Mouse (Mus musculus) erythroblast, embryonic 14.5 days (primary cell): Measurements from ENCODE around the gene Pm20d2. TPM values are rescaled to one million over a fixed set of nuclear protein-coding genes. Genes with fewer than 3 reads are reported as not detected.

Source experiments
- H3K27me3 ChIP-seq: 2 replicates; pipeline ENCODE4 v1.6.1; 2012; ENCODE audit warnings: inconsistent platforms; ENCODE audit not compliant: control insufficient read depth
- H3K36me3 ChIP-seq: 2 replicates; pipeline ENCODE4 v1.6.1; 2012; ENCODE audit warnings: mild to moderate bottlenecking, inconsistent platforms; ENCODE audit not compliant: control insufficient read depth
- H3K4me1 ChIP-seq: 2 replicates; pipeline ENCODE4 v1.6.1; 2012; ENCODE audit warnings: inconsistent platforms; ENCODE audit not compliant: control insufficient read depth
- H3K4me3 ChIP-seq: replicated peaks from 2 replicates; pipeline ENCODE3; 2012; ENCODE audit warnings: moderate library complexity, mild to moderate bottlenecking, inconsistent platforms
- H3K9me3 ChIP-seq: 2 replicates; pipeline ENCODE4 v1.6.1; 2012; ENCODE audit warnings: low read length, inconsistent platforms, mixed read lengths; ENCODE audit not compliant: control insufficient read depth
- GATA1 ChIP-seq: IDR thresholded peaks from 2 replicates; pipeline ENCODE4 v1.6.1; 2012; ENCODE audit warnings: low read length, inconsistent platforms, mixed read lengths
- TAL1 ChIP-seq: IDR thresholded peaks from 3 replicates; pipeline ENCODE4 v1.6.1; 2012; ENCODE audit warnings: low read length, inconsistent platforms, mixed read lengths
- polyA plus RNA-seq: library from polyadenylated mRNA; stranded (reverse); fragments of >175 nt; gene quantifications from 2 replicates; pipeline ENCODE4 v1.2.3, GENCODE M21; 2012

The Pm20d2 gene
- polyA plus RNA-seq, 1 experiment, result not detected

DNA sequence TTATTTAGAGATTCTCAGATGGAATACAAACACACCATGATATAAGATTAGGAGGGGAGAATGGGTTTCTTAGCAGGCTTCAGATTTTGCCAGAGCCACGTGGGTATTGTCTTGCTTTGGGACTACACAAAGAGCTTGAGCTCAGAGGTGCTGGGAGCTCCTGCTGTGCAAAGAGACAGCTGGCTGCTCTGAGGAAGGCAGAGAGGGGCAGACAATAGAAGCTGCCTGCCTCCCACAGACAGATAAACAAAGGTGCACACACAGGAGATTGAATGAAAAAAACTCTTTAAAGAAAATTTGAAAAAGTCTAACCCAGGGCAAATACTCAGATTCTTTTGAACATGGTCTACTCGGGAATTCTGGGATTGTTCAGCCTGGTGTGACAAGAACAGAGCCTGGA, 8.6 kb upstream of the Pm20d2 start:
- H3K4me1 ChIP-seq, result no peaks in the 10 kb centered on the region
- H3K27me3 ChIP-seq, result no peaks in the 10 kb centered on the region
- no peak for TF ChIP-seq GATA1
- no peaks in the 10 kb centered on the region for H3K9me3 ChIP-seq
- no peak overlapping the region for H3K4me3 ChIP-seq
- H3K36me3 ChIP-seq, result no peaks in the 10 kb centered on the region

DNA sequence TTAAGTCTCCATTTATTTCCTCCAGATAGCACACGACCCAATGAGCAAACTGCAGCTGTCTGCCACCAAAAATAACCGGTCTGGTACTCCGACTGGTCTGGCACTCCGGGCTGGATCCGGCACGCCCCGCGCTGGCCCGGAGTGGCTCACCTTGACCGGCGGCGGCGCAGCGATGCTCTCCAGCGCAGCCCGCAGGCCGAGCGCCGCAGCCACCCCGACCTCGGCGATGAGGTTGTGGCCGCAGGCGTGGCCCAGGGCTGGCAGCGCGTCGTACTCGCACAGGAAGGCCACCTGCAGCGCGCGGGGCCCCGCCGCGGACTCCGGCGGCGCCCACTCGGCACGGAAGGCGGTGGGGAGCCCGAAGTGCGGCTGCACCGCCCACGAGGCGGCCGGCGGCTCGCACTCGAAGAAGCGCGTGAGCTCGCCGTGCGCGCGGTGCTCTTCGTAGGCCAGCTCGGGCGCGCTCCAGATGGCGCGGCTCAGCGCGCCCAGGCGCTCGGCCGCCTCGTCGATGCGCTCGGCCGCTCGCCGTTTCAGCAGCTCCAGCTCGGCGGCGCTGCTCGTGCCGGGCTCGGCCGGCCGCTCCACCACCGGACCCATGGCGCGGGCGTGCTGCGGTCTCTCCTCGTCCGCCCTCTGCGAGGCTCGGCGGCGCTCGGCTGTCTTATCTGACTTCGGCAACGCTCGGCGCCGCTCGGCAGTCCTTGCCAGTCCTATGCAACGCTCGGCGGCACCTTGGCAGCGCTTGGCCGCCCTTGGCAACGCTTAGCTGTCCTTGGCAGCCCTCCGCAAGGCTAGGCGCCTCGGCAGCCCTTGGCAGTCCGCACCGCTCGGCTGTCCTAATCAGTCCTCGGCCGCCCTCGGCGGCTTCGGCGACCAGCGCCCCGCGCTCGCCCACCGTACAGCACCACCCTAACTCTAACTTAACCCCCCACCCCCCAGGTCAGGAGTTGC, 479 bp downstream of the Pm20d2 start:
- Histone ChIP-seq H3K9me3 (no peaks in the 10 kb centered on the region; the same call in 1 of the 2 replicates), H3K4me3 (peak overlapping the region; percentile 49), H3K4me1 (peaks cover 5% of the 10 kb centered on the region), H3K27me3 (peaks cover 44% of the 10 kb centered on the region), H3K36me3 (no peaks in the 10 kb centered on the region)
- TF ChIP-seq TAL1, result no peak
- TF ChIP-seq GATA1, result no peak

DNA sequence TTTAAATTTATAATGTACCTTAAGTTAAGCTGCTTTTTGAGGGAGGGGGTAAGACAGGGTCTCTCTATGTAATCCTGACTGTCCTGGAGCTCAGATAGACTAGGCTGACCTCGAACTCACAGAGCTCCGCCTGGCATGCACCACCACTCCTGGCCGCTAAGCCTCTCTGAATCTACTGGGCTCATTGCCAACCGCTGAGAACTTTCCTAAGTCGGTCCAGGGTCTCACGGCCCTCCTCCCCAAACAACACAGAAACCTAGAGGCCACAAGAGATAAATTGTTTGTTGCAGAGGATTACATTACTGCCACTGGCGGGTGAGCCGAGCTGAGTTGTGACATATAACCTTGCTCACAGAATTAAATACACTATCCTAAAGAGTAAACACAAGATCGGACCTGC, 1.4 kb downstream of the Pm20d2 start:
- Histone ChIP-seq H3K4me1 (peaks cover 5% of the 10 kb centered on the region), H3K9me3 (no peaks in the 10 kb centered on the region; the same call in 1 of the 2 replicates), H3K27me3 (peaks cover 44% of the 10 kb centered on the region), H3K36me3 (no peaks in the 10 kb centered on the region), H3K4me3 (no peak overlapping the region)
- no peak for TF ChIP-seq GATA1
- TF ChIP-seq TAL1, result no peak

DNA sequence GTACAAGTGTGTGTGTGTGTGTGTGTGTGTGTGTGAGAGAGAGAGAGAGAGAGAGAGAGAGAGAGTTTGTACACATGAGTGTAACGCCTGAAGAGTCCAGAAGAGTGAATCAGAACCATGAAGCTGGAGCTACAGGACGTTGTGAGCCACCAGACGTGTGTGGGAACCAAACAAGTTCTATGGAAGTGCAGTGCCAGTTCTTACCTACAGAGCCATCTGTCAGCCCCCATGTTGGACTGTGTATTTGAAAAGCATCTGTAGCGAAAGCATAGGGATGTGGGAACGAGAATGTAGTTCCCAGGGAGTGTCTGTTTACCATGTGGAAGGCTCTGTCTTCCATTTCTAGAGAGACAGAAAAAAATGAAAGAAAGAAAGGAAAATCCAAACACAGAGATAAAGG, 6.1 kb downstream of the Pm20d2 start:
- Histone ChIP-seq H3K4me1 (no peaks in the 10 kb centered on the region), H3K36me3 (no peaks in the 10 kb centered on the region), H3K27me3 (peaks cover 16% of the 10 kb centered on the region), H3K4me3 (no peak overlapping the region), H3K9me3 (no peaks in the 10 kb centered on the region)
- no peak for TF ChIP-seq TAL1

DNA sequence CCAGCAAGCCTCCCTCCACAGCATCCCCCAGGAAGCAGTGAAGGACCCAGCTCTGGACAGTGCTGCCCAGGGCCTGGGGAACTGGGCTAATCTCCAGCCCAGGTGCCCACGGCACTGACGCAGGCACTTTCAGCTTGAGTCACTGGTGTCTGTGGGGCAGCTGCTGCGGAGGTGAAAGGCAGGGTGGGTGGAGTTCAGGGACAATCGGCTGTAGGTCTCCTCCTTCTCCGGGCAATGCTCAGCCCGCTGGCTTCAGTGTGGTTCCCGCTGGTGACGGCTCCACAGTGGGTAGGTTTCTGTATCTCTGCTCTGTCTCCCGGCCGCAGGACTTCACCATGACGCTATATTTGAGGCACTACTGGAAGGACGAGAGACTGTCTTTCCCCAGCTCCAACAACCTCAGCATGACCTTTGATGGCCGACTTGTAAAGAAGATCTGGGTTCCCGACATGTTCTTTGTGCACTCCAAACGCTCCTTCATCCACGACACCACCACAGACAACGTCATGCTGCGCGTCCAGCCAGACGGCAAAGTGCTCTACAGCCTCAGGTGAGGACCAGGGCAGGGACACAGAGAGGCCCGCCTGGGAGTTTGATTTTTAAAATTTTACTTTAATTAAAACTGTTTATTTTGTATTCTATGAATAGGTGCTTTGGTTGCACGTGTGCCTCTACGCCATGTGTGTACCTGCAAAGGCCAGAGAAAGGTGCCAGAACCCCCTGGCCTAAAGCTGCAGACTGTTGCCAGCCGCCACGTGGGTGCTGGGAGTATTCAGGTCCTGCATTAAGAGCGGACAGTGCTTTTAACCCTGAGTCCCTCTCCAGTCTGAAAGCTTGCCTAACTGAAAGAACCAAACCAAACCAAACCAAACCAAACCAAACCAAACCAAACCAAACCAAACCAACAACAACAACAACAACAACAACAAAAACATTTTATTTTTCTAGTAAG, 37.2 kb downstream of the Pm20d2 start:
- H3K4me3 ChIP-seq, result no peak overlapping the region
- peaks cover under 1% of the 10 kb centered on the region; the same call in 1 of the 2 replicates for H3K27me3 ChIP-seq
- H3K9me3 ChIP-seq, result no peaks in the 10 kb centered on the region
- TF ChIP-seq TAL1 (no peak), GATA1 (no peak)
- no peaks in the 10 kb centered on the region for H3K4me1 ChIP-seq
- H3K36me3 ChIP-seq, result no peaks in the 10 kb centered on the region

DNA sequence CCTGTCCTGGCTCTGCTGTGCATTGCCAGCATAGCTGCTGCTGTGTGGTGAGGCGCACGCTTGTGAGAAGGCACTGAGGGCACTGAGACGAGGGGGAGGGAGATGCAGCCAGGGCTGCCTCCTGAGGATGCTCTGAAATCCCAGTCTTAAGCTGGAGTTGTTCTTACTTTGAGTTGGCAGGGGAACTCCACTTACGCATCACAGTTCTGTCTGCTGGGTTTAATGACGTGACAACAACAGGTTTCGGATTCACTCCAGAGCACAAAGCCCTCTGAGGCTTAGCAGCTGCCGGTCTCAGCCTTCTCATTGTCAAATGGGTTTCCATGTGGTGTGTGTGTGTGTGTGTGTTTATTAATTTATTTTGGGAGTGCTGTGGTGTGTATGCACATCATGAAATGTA, 40.4 kb downstream of the Pm20d2 start:
- no peak for TF ChIP-seq GATA1
- no peak for TF ChIP-seq TAL1
- no peak overlapping the region for H3K4me3 ChIP-seq
- H3K27me3 ChIP-seq, result peaks cover 10% of the 10 kb centered on the region
- no peaks in the 10 kb centered on the region for H3K9me3 ChIP-seq
- no peaks in the 10 kb centered on the region for H3K4me1 ChIP-seq
- no peaks in the 10 kb centered on the region for H3K36me3 ChIP-seq

DNA sequence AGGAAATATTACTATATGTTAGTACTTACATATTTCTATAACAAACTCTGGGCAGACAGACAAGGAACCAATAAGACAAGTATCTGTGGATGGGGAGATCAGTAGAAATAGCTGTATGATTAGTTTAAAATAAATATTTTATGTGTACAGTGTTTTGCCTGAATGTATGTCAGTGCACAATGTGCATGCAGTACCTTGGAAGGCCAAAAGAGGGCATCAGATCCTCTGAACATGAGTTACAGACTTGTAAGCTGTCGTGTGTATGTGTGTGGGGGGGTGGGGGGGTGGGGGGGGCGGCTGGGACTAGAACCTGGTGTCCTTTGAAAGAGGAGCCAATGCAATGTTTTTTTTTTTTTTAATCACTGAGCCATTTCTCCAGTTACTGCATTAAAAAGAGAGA, 41.7 kb downstream of the Pm20d2 start:
- no peak overlapping the region for H3K4me3 ChIP-seq
- H3K9me3 ChIP-seq, result no peaks in the 10 kb centered on the region
- H3K36me3 ChIP-seq, result no peaks in the 10 kb centered on the region
- peaks cover 10% of the 10 kb centered on the region for H3K27me3 ChIP-seq
- no peaks in the 10 kb centered on the region for H3K4me1 ChIP-seq
- TF ChIP-seq GATA1 (no peak), TAL1 (no peak)

DNA sequence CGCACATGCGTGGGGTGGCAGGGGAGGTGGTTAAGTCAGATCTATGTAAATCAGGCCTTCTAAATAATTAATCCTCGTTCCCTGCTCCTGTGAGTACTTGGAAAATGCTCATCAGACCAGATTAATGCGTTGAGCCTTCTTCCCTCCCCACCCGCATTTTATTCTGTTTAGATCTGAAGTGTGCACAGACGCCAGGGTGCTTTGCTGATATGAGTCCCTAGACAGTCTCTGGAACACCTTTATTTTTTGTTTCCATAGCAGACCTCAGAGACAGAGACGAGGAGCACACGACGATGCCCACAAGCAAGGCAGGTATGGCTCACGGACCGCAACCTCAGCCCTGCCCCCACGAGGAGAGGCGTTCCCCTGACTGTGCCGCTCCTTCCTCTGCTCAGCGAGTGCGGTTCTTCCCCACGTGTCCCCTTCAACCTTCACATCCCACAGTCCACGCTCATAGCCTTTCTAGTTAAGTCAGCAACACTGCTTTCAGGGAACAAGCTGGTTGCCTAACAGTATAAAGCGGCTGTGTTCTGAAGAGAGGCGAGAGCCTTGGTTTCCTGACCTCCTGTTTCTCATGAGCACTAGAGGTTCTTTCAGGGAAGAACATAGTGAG, 42.8 kb downstream of the Pm20d2 start:
- Histone ChIP-seq H3K27me3 (peaks cover 10% of the 10 kb centered on the region), H3K36me3 (no peaks in the 10 kb centered on the region), H3K9me3 (no peaks in the 10 kb centered on the region), H3K4me3 (no peak overlapping the region), H3K4me1 (no peaks in the 10 kb centered on the region)
- TF ChIP-seq GATA1, result no peak
- no peak for TF ChIP-seq TAL1
